Mouse (Mus musculus): ENCODE results near the gene Vps50.

DNA sequence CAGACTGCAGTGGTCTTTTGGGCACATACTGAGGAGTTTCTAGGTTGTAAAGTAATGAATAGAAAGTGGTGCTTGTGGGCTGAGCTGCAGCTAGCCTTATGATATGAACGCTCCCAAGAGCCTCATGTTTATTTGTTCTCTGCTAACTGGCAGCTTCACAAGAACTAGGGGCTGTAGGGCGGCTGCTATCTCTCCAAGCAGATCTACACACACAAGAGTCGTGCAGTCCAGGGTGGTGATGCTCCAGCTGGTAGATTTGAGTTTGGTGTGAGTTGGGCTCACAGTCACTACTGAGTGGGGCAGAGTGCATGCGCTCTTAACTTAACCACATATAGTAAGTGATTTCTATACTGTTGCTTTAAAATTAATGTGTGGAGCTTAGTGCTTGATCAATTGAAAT lies 8.9 kb downstream of the Vps50 start:
- TF ChIP-seq MAX (IDR thresholded peaks at IDR 0.05; ENCODE audit: low read length) (no peak), SIN3A (IDR thresholded peaks at IDR 0.05; ENCODE audit: low read length) (no peak), EP300 (IDR thresholded peaks at IDR 0.05; ENCODE audit: low read length) (no peak), POLR2A (IDR thresholded peaks at IDR 0.05; ENCODE audit: low read depth, low read length) (no peak), CTCF (conservative IDR thresholded peaks at IDR 0.05 in 1 of 2, IDR thresholded peaks at IDR 0.05 in 1 of 2; ENCODE audit: low read depth in 2 of 2, low read length in 2 of 2) (no peak), RAD21 (IDR thresholded peaks at IDR 0.05; ENCODE audit: low read depth, low read length) (no peak), CHD1 (IDR thresholded peaks at IDR 0.05; ENCODE audit: low read depth, low read length) (no peak), NELFE (IDR thresholded peaks at IDR 0.05; ENCODE audit: low read depth, low read length) (no peak), ELF1 (IDR thresholded peaks at IDR 0.05; ENCODE audit: low read depth, low read length) (no peak), KAT2A (IDR thresholded peaks at IDR 0.05; ENCODE audit: insufficient replicate concordance, low read length) (no peak), TCF12 (IDR thresholded peaks at IDR 0.05; ENCODE audit: low read depth, low read length) (no peak), TBP (conservative IDR thresholded peaks at IDR 0.05; ENCODE audit: low read depth, low read length) (no peak), ZC3H11A (IDR thresholded peaks at IDR 0.05; ENCODE audit: low read depth, low read length) (no peak)

Measured in CH12.LX (cell line).